Mouse (Mus musculus): ENCODE results near the gene Gm28038.

DNA sequence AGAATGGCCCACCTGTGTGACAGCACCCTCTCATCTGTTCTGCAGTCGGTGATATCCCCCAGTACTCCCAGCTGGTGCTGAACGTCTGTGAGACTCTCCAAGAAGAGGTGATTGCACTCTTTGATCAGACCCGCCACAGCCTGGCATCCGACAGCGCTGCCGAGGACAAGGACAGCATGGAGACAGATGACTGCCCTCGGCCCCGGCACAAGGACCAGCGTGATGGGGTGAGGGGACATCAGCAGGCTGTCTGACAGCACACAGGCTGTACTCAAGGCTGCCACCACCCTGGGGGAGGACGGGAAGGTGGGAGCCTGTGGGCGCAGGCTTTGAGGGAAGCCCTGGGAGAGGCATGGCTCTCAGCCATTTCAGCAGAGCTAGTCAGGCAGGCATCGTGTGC lies 56.3 kb downstream of the Gm28038 start:
- TF ChIP-seq GATA1 (IDR thresholded peaks at IDR 0.05; ENCODE audit: borderline replicate concordance, low read length) (no peak), FLI1 (IDR thresholded peaks at IDR 0.05; ENCODE audit: low read length) (no peak)

Measured in megakaryocyte, embryonic 14.5 days (primary cell).